Mouse (Mus musculus) hindbrain, embryonic 12.5 days (tissue): Measurements from ENCODE around the gene Pds5b. TPM values are rescaled to one million over a fixed set of nuclear protein-coding genes. Genes with fewer than 3 reads are reported as not detected.
"Not testable (repeated sequence)": the region's sequence is repeated elsewhere in the genome, so short reads cannot be mapped to it uniquely, and the experiment has no call there.

Experiments used
- ATAC-seq: fragments of 200-750 bp; cut with Nextera tagmentation; 2 replicates; pipeline ENCODE4 v1.8.0; 2017; ENCODE audit warnings: moderate TSS enrichment; ENCODE audit not compliant: low FRiP score
- H3K27ac ChIP-seq: fragments of 300-500 bp; sonication (generic); 2 replicates; pipeline ENCODE4 v1.5.1; 2016; ENCODE audit warnings: mild to moderate bottlenecking
- H3K27me3 ChIP-seq: fragments of 300-500 bp; sonication (generic); 2 replicates; pipeline ENCODE4 v1.6.1; 2016; ENCODE audit warnings: mild to moderate bottlenecking
- H3K36me3 ChIP-seq: fragments of 300-500 bp; sonication (generic); 2 replicates; pipeline ENCODE4 v1.6.1; 2016; ENCODE audit warnings: mild to moderate bottlenecking
- H3K4me1 ChIP-seq: fragments of 300-500 bp; sonication (generic); 2 replicates; pipeline ENCODE4 v1.6.1; 2016
- H3K4me2 ChIP-seq: fragments of 300-500 bp; sonication (generic); replicated peaks from 2 replicates; pipeline ENCODE4 v1.6.1; 2016; ENCODE audit warnings: mild to moderate bottlenecking
- H3K4me3 ChIP-seq: fragments of 300-500 bp; sonication (generic); 2 replicates; pipeline ENCODE4 v1.5.1; 2016; ENCODE audit warnings: mild to moderate bottlenecking
- H3K9ac ChIP-seq: fragments of 300-500 bp; sonication (generic); 2 replicates; pipeline ENCODE4 v1.6.1; 2016; ENCODE audit warnings: mild to moderate bottlenecking, moderate library complexity
- H3K9me3 ChIP-seq: fragments of 300-500 bp; sonication (generic); replicated peaks from 2 replicates; pipeline ENCODE4 v1.6.1; 2016; ENCODE audit warnings: mild to moderate bottlenecking
- WGBS: fragments of 180-500 bp; shearing (Covaris S2); methylation state at CpG from one replicate; pipeline ENCODE4 v1.1.7; 2016; 5-methylcytosine and 5-hydroxymethylcytosine counted together
- polyA plus RNA-seq: library from polyadenylated mRNA; unstranded; fragments of >200 nt; fragmentation: Nextera tagmentation; extraction: Ambion mirVana; gene quantifications from 2 replicates; pipeline ENCODE4 v1.2.1, GENCODE M21; 2016

Gene Pds5b
- polyA plus RNA-seq, 1 experiment from 2014 or later = 38.6 TPM

- Histone ChIP-seq H3K4me3 (no peak overlapping the region), H3K9ac (no peak overlapping the region), H3K9me3 (peaks cover 16% of the 10 kb centered on the region), H3K27ac (no peak overlapping the region), H3K27me3 (no peaks in the 10 kb centered on the region), H3K4me1 (peaks cover 14% of the 10 kb centered on the region), H3K4me2 (no peak overlapping the region), H3K36me3 (no peaks in the 10 kb centered on the region)
- ATAC-seq = no peak
- WGBS = 92% methylated on average over 8 of the region's 8 CpGs
Measured at GRCm38 (mm10) chr5:150836782-150837181, 163.2 kb downstream of the Pds5b start.

- H3K9me3 ChIP-seq = peaks cover 16% of the 10 kb centered on the region
- peak overlapping the region; percentile 41 for H3K27ac ChIP-seq
- peaks cover 14% of the 10 kb centered on the region for H3K4me1 ChIP-seq
- ATAC-seq = peak; percentile 92
- no peaks in the 10 kb centered on the region for H3K27me3 ChIP-seq
- 49% methylated on average over 11 of the region's 11 CpGs for WGBS
- H3K36me3 ChIP-seq = no peaks in the 10 kb centered on the region
- no peak overlapping the region for H3K9ac ChIP-seq
- H3K4me2 ChIP-seq = no peak overlapping the region
- no peak overlapping the region for H3K4me3 ChIP-seq
Measured at GRCm38 (mm10) chr5:150839688-150840541, 166.4 kb downstream of the Pds5b start.

GRCm38 (mm10) chr5:150840596-150840995, 167.1 kb downstream of the Pds5b start:
- no peak overlapping the region for H3K9ac ChIP-seq
- no peaks in the 10 kb centered on the region for H3K36me3 ChIP-seq
- WGBS = 62% methylated on average over 11 of the region's 11 CpGs
- no peak overlapping the region for H3K4me3 ChIP-seq
- H3K4me2 ChIP-seq = no peak overlapping the region; the same call in 1 of the 2 replicates
- no peaks in the 10 kb centered on the region for H3K27me3 ChIP-seq
- peaks cover 14% of the 10 kb centered on the region for H3K4me1 ChIP-seq
- H3K27ac ChIP-seq = peak overlapping the region; percentile 41
- peaks cover 16% of the 10 kb centered on the region for H3K9me3 ChIP-seq
- no peak for ATAC-seq

GRCm38 (mm10) chr5:150845961-150846360, 172.4 kb downstream of the Pds5b start:
- Histone ChIP-seq H3K27me3 (no peaks in the 10 kb centered on the region), H3K27ac (no peak overlapping the region), H3K4me1 (no peaks in the 10 kb centered on the region), H3K9ac (no peak overlapping the region), H3K9me3 (no peaks in the 10 kb centered on the region), H3K36me3 (no peaks in the 10 kb centered on the region), H3K4me3 (no peak overlapping the region), H3K4me2 (no peak overlapping the region)
- ATAC-seq = no peak
- WGBS = 93% methylated on average over 6 of the region's 6 CpGs

GRCm38 (mm10) chr5:150850821-150851220, 177.3 kb downstream of the Pds5b start:
- WGBS = 59% methylated on average over 2 of the region's 2 CpGs
- no peak overlapping the region for H3K4me2 ChIP-seq
- no peak for ATAC-seq
- no peaks in the 10 kb centered on the region for H3K36me3 ChIP-seq
- H3K27ac ChIP-seq = no peak overlapping the region
- no peak overlapping the region for H3K9ac ChIP-seq
- H3K27me3 ChIP-seq = no peaks in the 10 kb centered on the region
- H3K4me1 ChIP-seq = no peaks in the 10 kb centered on the region
- no peaks in the 10 kb centered on the region for H3K9me3 ChIP-seq
- H3K4me3 ChIP-seq = no peak overlapping the region

GRCm38 (mm10) chr5:150852097-150852496, 178.6 kb downstream of the Pds5b start:
- H3K36me3 ChIP-seq, H3K27ac ChIP-seq, H3K4me1 ChIP-seq, H3K4me2 ChIP-seq, H3K9me3 ChIP-seq, H3K27me3 ChIP-seq, H3K9ac ChIP-seq, ATAC-seq, H3K4me3 ChIP-seq: not testable (repeated sequence)
- WGBS = 97% methylated on average over 2 of the region's 2 CpGs

- Histone ChIP-seq H3K27ac (no peak overlapping the region), H3K4me3 (no peak overlapping the region), H3K4me1 (no peaks in the 10 kb centered on the region), H3K4me2 (no peak overlapping the region), H3K27me3 (no peaks in the 10 kb centered on the region), H3K36me3 (no peaks in the 10 kb centered on the region), H3K9ac (no peak overlapping the region), H3K9me3 (no peaks in the 10 kb centered on the region)
- 71% methylated on average over 1 of the region's 1 CpGs for WGBS
- no peak for ATAC-seq
Measured at GRCm38 (mm10) chr5:150854506-150854905, 181.0 kb downstream of the Pds5b start.

- 44% methylated on average over 5 of the region's 5 CpGs for WGBS
Measured at GRCm38 (mm10) chr5:150859642-150860194, 186.2 kb downstream of the Pds5b start.

More at GRCm38 (mm10) chr5:150859642-150860194, 186.2 kb downstream of the Pds5b start:
- no peak overlapping the region for H3K4me2 ChIP-seq
- no peaks in the 10 kb centered on the region for H3K4me1 ChIP-seq
- H3K36me3 ChIP-seq = no peaks in the 10 kb centered on the region
- H3K27me3 ChIP-seq = no peaks in the 10 kb centered on the region
- H3K9ac ChIP-seq = no peak overlapping the region
- H3K27ac ChIP-seq = no peak overlapping the region
- no peaks in the 10 kb centered on the region for H3K9me3 ChIP-seq
- H3K4me3 ChIP-seq = no peak overlapping the region
- 0 out of 2 replicates have a peak, but pooled peaks have one; percentile 22 for ATAC-seq

Other genes with a start within 250 kb of the Pds5b start
- not detected in 2 replicates for gene Zar1l, start 155.6 kb upstream of the Pds5b start, polyA plus RNA-seq
- gene Brca2, start 151.1 kb upstream of the Pds5b start, polyA plus RNA-seq = 19.9 and 21.9 TPM in 2 replicates
- gene N4bp2l1, start 76.6 kb upstream of the Pds5b start, polyA plus RNA-seq = 4.5 and 4.9 TPM in 2 replicates
- gene N4bp2l2, start 7.6 kb upstream of the Pds5b start, polyA plus RNA-seq = 37.1 and 39.3 TPM in 2 replicates